Mouse (Mus musculus) liver, embryonic 14.5 days (tissue): ENCODE measurements around the gene 4931414P19Rik.

Experiments
- CTCF ChIP-seq: IDR thresholded peaks from 2 replicates; pipeline ENCODE4 v1.5.1; 2016; ENCODE audit warnings: antibody characterized with exemption, low read depth, control low read depth
- EP300 ChIP-seq: IDR thresholded peaks from 2 replicates; pipeline ENCODE4 v1.6.1; 2016; ENCODE audit warnings: antibody characterized with exemption, low read depth

DNA sequence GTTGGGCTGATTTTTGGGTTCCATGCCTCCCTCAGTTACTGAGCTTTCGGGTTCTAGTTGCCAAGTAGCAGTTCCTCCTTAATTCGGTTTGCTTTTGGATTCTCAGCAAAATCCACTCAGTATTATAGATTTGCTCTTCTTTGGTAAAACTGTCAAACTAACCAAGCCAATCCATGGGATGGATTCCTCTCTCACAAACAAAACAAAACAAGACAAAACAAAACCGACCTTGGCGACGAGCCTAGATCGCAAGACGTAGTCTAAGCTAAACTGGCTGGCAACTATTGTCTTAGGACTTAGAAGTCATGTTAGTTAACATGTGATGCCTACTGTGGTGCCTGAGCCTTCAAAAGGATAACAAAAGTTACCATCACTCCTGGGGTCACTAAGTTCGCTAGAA lies 2.1 kb downstream of the 4931414P19Rik start:
- TF ChIP-seq CTCF (no peak), EP300 (no peak)
